Mouse (Mus musculus) adrenal gland, adult 8-10 months (tissue): ENCODE measurements at regions not wholly inside any gene's neighbourhood (a gene's known extent, or its start where the extent isn't known, plus 50 kb on each side); places are given as distances from the start of the nearest gene placed in this dataset.
"Not testable (repeated sequence)": the region's sequence is repeated elsewhere in the genome, so short reads cannot be mapped to it uniquely, and the experiment has no call there.

Source experiments
- DNase-seq: peaks from one replicate; pipeline ENCODE4 v3.0.0; 2022

DNA sequence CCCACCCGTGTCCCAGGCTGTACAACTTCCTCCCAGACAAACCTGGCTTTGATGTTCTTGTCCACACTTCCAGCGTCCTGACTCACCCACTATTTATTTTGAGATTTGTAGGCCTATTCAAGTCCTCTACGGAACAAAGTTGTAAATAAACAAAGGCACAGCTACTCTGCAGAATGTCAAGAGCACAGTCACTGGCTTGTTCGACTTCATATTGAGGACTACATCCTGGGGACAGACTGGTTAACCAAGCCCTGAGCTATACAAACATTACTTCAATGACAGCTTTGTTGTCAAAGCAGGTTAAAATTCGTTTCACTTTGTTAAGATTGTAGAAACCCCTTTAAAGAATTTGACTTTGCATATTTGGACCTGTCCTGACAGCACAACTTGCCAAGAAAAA lies 190.3 kb upstream of the Ctso start:
- DNase-seq, result no peak

DNA sequence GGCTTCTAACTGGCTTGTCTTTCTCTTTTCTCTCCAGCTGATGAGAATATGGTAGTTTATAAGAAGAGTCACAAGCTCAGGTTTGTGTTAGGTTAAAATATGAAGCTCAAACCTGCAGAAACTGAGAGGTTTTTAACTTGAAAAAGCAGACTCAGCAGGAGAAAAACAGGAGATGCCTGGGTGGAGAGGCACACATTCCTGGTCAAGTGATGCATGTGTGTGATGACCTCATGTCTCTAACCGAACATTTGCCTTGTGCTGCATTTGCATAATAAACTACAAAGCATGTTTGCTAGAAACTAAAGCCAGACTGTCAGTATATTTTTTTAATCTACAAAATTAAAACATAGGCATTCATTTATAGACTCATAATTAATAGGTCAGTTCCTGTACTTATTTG lies 182.2 kb upstream of the Ctso start:
- no peak for DNase-seq

DNA sequence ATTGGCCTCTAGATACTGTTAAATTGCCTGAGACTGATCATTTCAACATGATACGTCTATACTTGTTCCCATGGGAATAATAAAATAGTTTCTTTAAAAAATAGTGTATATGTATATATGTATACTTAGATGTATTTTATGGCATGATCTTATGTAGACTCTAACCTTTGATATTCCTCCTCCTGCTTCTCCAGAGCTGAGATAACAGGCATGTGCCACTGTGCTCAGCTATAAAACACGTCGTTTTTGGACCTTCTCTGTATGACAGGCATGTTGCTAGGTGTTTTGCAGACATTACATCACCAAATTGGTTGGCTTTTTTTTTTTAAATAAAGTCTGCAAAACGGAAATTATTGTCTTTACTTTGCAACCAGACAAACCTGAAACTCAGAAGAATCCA lies 179.4 kb upstream of the Ctso start:
- DNase-seq, result no peak

DNA sequence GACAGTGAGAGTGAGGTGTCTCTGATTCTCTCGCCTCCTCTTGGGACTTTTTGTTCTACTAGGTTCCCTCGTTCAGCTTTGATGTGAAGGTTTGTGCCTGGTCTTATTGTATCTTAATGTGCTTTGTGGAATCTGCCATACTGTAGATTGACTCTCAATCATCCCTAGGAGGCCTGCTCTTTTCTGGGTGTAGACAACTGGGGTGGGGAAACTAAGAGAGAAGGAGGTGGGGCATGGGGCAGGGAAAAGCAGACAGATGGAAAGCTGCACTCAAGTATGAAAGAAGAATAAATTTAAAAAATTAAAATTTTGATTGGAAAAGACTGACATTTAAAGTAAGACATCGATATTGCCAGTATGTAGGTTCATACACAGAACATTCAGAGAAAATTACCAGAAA lies 172.0 kb upstream of the Ctso start:
- DNase-seq, result no peak

DNA sequence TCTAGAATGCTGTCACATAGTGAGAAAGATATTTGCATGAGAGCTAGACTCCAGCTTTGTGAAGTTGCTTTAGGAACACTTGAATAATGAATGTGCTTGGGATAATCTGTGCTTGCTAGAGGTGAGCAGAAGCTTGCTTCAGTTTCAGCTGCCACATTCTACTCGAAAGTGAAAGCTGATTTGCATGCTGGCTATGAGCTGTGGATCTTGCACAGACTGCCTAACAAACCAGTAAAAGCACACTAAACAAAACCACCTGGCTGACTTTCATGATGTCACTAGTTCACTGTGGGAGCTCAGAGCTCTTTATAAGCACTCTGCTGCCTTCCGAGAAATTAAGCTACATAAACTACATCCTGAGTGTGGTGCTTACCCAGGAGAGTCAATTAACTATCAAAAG lies 171.5 kb upstream of the Ctso start:
- no peak for DNase-seq

DNA sequence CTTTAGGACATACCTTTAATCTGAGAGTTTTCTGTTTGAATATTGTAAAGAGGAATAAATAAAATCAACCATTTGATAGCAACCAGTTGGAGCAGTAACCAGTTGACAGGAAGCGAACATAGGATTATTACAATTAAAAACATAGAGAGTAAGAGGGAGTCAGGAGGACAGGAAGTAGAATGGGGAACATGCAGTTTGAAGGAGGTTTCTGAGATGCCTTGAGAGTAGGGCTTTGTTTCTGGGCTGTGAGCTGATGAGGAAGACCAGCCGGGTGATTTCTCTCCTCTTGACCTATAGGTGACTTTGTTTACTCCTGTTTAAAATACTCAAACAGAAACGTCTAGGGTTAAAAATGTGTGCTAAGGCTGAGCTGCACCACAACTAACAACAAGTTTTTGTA lies 160.6 kb upstream of the Ctso start:
- no peak for DNase-seq

DNA sequence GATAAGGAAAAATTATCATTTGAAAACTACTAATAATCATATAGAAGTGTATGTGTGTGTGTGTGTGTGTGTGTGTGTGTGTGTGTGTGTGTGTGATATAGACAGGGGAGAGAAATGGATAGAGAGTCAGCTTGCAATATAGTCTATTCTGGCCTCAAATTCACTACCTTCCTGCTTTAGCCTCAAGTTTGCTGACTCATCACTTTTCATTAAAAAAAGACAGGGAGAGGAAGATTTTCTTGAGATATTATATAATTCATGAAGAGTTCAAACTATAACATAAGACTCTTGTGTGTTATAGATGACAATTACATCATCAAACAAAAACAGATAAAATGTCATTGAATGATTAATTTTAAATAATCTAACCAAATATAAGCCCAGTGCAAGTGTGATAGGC lies 159.4 kb upstream of the Ctso start:
- no peak for DNase-seq

DNA sequence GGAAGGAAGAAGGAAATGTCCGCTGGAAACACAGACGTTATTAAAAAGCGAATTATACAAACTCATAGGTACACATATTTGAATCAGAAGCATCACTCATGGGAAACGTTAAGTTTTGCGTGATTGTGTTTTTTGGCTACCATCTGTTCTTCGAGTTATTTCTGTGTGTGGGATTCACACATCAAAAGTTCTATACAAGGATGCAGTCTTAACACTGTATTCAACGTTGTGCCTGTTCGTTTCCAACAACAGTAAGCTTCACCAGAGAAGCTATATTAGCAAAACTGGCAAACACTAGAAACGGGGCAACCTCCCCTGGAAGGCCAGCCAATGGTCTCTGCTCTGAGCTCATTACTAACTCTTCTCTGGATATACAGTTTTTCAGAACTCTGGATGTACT lies 150.3 kb upstream of the Ctso start:
- DNase-seq, result no peak

DNA sequence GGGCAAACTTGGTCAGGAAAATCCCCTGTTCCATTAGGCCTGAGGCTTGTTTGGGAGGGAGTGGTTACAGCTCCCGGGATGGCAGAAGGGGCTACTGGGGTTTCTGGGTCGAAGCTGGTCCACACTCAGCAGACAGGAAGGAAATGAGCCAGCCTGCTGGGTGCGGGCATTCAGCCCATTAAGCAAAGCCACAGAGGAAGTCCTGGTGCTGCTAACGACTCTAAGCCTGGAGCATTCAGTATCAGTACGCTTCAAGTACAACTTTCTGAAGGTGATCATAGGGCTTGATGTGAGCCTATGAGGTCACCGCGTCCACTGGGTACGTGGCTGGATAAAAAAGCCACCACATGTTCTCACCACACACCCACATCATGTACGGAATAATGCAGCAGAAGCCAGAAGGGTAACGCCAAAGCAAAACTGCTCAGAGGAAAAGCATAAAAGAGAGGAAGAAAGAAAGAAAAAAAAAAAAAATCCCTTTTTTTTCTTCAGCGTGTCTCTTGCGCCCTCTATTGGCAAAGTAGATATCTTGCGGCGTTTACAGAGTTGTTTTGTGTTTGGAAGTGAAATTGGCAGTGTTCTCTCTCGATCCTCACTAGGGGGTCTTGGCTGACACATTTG lies 149.4 kb upstream of the Ctso start:
- DNase-seq, result no peak

DNA sequence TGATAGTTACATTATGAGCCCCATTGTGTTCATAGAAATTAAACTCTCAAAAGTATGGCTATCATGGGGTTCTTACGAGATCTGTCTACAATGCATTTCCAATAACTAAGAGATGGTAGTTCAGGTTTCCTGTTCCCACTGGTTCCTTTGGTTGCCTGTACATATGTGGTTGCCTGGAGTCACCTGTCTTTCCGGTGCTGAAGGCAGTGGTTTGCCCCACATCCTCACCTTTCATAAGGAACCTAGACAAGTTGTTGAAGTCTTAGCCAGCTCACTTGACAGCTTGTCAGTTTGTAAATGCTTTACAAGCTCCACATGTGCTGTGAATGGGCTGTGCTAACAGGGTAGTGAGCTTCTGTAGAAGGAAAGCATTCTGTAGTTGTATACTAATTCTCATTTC lies 143.5 kb upstream of the Ctso start:
- no peak for DNase-seq

DNA sequence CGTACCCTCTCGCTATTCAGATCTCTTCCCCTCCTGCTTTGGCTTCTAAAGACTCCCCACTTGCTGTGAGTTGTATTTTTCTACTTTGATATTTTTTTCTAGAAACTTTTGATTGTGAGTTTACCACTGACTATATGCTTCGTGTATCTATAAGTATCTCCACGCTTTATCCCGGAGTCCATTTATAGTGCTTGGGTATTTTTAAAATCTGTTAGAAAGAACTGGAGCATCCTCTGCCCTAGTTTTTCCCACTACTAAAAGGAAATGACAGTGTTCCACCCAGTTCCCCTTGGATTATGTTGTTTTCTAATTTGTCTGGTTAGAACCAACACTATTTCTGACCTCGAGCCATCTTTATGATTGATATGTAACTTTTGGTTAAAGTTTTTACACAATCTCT lies 142.7 kb upstream of the Ctso start:
- DNase-seq, result no peak

DNA sequence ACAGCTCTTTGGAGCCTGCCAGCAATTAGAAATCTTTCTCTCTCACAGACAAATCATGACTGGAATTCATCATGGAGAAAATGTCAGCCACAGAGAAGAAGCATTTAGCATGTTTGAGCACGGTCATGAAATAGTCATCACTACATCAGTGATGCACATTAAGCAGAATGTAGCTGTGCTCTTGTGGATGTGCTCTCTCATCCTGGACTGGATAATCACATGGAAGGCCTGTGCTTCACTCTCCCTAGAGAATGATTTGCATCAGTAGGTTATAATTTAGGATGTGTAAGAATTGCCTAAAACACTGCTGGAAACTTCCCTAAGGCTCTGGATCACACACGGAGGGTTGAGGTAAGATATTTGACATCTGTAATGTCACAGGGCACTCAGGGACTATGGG lies 130.3 kb upstream of the Ctso start:
- DNase-seq, result no peak

DNA sequence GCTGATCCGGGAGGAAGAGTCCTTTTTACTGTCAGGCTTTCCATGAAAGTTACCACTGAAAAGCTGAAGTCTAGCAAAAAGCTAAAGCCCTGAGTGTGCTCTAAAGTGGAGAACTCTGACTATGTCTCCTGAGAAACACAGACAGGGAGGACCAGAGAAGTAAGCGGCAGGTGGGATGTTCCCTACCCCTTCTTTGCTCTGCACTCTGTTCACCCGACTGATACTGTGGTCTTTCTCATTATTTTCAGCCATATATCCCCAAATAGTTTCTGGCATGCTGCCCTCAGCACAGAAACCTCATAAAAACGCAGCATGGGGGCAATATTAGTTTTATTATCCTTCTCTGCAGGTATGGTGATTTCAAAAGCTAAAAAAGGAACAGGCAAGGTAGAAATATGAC lies 126.7 kb upstream of the Ctso start:
- no peak for DNase-seq

DNA sequence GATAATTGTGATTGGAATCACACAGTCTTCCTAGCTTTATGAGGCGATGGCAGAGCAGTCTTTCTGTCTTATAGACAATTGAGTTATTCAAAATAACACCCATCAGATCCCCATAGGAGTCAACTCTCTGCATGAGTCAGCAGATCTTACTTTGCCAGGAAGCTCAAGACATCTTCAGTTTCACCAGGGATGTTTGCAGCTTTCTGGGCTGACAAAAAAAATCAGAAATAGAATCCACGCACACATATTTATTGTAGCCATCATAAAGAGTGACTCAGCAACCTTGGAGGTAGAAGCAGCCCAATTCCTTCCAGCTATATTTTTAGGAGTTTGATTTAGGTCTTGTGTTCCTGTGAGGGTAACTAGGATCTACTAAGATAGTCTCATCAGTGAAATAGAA lies 122.8 kb upstream of the Ctso start:
- DNase-seq, result no peak

DNA sequence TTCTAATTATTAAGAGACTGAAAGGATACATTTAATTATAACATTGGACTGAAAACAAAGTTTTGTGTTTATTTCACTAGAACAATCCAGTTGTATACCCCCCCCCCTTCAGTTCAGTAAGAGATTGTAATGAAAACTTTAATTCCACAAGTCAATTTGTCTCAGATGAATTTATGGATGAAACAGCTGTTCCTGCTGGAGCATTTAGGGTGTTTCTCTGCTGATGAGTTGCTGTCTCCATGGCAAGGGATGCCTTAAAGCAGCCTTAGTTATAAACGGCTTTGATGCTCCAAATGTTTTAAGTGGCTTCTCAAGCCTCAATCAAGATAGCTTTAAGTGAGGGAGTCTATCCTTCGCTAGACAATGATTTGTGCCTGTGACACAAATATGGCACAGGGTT lies 112.1 kb upstream of the Ctso start:
- no peak for DNase-seq

DNA sequence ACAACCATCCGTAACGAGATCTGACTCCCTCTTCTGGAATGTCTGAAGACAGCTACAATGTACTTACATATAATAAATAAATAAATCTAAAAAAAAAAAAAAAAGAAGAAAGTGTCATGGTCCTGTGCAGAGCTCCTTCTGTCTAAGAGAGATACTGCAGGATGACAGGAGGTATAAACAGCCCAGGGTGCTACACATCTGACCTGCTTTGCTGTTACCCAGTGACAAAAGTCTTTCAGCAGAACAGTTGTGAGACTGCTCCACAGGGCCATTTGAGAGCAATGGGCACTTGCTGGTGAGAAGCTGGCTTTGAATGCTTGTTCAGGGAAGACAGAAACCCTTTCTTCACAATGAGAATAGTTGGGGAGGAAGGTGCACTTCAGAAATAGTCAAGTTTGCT lies 102.9 kb upstream of the Ctso start:
- DNase-seq, result no peak

DNA sequence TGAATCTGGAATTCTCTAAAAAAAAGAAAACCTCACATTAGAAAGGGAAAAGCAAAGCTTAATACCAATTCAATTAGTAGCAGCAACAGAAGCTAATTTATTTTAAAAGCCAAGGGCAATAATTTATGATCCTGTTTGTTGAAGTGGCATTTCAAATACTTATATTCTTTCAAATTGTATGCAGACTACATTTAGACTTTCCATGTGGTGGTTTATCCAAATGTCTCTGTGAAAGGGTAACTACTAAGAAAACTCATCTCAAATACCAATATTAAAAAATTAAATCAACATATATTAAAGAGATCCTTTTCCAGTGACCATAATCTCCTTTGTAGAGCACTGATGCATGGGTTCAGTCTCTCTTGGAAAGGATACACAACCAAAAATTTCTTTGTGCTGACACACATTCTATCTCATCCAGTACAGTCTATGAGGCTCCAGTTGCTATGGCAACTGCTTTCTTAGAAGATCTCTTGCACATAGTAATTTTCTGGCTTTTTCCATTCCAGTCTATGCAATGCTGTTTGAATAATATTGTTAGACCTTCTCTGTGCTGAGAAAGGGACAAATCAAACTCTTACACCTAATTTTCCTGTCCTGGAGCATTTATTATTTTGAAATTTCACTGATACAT lies 102.3 kb upstream of the Ctso start:
- DNase-seq, result no peak

DNA sequence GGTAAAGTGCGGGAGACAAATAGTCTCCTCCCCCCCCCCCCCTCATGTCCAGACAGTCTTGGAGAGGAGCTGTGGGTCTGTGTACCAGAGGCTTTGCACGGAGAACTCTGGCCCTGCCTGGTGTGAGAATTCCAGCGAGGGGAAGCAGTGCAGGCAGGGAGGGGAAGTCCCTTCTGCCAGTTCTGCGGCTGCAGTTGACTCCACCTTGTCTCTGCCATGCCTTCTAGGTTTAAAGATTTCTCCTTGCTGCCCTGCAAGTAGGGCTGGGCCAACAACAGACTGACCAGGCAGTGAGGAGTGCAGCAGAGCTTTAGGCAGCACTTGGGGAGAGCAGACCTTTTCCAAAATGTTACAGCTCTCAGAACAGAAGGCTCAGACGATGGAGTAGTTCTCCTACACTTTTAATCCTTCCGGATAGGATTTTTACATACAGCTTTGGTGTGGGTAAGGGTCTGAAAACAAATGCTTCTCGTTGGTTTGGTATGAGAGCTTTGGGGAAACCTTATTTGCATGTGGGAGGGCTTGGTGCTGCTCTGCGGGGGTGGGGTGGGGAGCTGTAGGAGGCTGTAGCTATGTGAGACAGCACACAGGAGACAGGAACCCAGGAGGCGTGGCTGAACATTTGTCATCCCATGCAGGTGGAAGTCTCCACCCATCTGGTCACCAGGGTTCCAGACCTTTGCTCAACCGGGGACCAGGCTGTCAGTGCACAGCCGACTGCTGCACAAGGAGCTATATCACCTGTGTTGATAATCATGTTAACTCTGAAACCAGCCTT lies 96.8 kb upstream of the Ctso start:
- DNase-seq, result no peak

DNA sequence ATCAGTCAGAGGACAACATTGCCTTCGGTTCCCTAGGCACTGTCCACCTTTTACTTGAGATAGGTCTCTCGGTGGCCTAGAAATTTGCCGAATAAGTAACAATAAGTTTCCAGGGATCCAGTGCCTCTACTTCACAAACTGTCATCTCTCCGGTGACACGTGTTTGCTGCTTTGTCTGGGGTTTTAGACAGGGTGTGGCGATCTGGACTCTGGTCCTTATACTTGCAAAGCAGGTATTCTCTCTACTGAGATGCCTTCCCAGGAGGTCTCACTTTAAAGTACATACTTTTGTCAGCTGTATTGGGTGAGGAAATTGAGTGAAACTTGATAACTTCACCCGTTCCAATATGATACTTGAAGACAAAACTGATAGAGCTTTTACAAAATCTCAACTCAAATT lies 95.9 kb upstream of the Ctso start:
- no peak for DNase-seq

DNA sequence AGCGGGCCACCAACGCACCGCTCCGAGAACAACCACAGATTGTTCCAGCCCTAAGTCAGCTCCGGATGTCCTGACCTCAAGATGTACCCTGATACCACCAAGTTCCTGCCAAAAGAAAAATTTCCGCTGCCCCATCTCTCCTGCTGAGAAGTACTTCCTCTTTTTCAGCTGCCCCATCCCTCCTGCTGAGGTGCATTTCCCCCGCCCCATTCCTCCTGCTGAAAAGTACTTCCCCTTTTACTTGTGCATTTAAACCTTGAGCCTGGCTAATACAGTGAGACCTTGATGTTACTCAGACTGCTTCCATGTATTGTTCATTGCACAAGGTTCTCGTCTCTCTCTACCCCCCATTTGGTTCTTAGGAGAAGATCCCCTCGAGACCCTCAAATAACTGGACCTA lies 94.3 kb upstream of the Ctso start:
- DNase-seq, result not testable (repeated sequence)

DNA sequence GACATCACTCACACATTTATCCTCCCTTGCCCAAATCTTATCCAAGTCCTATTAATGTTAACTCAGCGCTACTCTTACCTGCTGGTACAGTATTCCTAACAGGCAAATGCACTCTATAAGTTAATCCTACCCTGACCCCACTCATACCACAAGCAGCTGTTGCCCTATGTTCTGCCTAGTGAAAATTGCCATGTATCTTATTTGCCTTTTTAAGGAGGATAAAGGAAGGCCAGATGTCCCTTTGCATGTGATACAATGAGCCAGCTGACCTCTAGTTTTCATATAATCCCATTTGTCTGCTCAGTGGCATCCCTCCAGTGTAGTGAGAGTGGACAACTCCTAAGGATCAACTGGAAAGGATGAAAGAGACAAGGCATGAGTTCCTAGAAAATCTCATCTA lies 67.9 kb upstream of the Ctso start:
- DNase-seq, result no peak
